Mouse (Mus musculus) stomach, postnatal 0 days (tissue): Measurements from ENCODE around the gene Mag.

Experiments
- CTCF ChIP-seq: IDR thresholded peaks from 2 replicates; pipeline ENCODE4 v1.5.1; 2016; ENCODE audit warnings: antibody characterized with exemption, low read depth, mild to moderate bottlenecking, moderate library complexity
- EP300 ChIP-seq: optimal IDR thresholded peaks from 2 replicates; pipeline ENCODE3; 2016; ENCODE audit warnings: antibody characterized with exemption

- TF ChIP-seq CTCF (no peak), EP300 (no peak)
Observed at GRCm38 (mm10) chr7:30917219-30917618, 2.5 kb upstream of the Mag start.
